Mouse (Mus musculus) forebrain, embryonic 10.5 days (tissue): Measurements from ENCODE around the gene Hydin. TPM values are rescaled to one million over a fixed set of nuclear protein-coding genes. Genes with fewer than 3 reads are reported as not detected.

Source experiments
- DNase-seq: peaks from one replicate; pipeline ENCODE4 v3.0.0-alpha.2; 2017; ENCODE audit warnings: low spot score; ENCODE audit errors: extremely low spot score
- H3K27ac ChIP-seq: fragments of 300-500 bp; sonication (generic); 2 replicates; pipeline ENCODE4 v1.5.1; 2016; ENCODE audit warnings: mild to moderate bottlenecking
- H3K27me3 ChIP-seq: fragments of 300-500 bp; sonication (generic); 2 replicates; pipeline ENCODE4 v1.6.1; 2016; ENCODE audit warnings: mild to moderate bottlenecking; ENCODE audit not compliant: poor library complexity, severe bottlenecking
- H3K36me3 ChIP-seq: fragments of 300-500 bp; sonication (generic); replicated peaks from 2 replicates; pipeline ENCODE4 v1.6.1; 2016; ENCODE audit warnings: mild to moderate bottlenecking, moderate library complexity
- H3K4me1 ChIP-seq: fragments of 300-500 bp; sonication (generic); 2 replicates; pipeline ENCODE4 v1.6.1; 2016
- H3K4me3 ChIP-seq: fragments of 300-500 bp; sonication (generic); 2 replicates; pipeline ENCODE4 v1.5.1; 2016; ENCODE audit warnings: mild to moderate bottlenecking, moderate library complexity
- H3K9me3 ChIP-seq: fragments of 300-500 bp; sonication (generic); 2 replicates; pipeline ENCODE4 v1.6.1; 2016; ENCODE audit warnings: mild to moderate bottlenecking, moderate library complexity
- WGBS: fragments of 180-500 bp; shearing (Covaris S2); methylation state at CpG from one replicate; pipeline ENCODE4 v1.1.7; 2016; 5-methylcytosine and 5-hydroxymethylcytosine counted together
- polyA plus RNA-seq: library from polyadenylated mRNA; unstranded; fragments of >200 nt; fragmentation: Nextera tagmentation; extraction: Ambion mirVana; gene quantifications from 2 replicates; pipeline ENCODE4 v1.2.1, GENCODE M21; 2016

Hydin gene
- polyA plus RNA-seq, 1 experiment from 2014 or later: 0.11 TPM

DNA sequence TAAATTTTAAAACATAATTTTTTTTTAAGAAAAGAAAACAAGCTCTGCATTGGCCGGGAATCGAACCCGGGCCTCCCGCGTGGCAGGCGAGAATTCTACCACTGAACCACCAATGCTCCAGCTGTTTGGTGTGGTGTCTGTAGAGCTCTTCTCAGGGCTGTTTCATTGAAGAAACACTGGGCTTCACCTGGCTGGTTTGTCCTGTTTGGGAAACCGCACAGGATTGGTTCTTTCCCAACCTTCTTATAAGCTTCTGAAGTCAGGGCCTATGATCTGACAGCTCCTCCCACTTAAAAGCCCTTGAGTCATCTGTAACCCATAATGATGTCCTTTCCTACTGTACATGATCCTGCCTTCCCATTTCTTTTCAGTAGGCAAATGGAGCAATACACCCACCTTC is 364.4 kb downstream of the Hydin start:
- H3K27me3 ChIP-seq: no peaks in the 10 kb centered on the region
- no peak overlapping the region for H3K27ac ChIP-seq
- no peaks in the 10 kb centered on the region for H3K4me1 ChIP-seq
- DNase-seq: no peak
- no peaks in the 10 kb centered on the region for H3K9me3 ChIP-seq
- H3K4me3 ChIP-seq: no peak overlapping the region
- 94% methylated on average over 7 of the region's 7 CpGs for WGBS
- peaks cover 46% of the 10 kb centered on the region for H3K36me3 ChIP-seq

GRCm38 (mm10) chr8:110633814-110634213 is 367.0 kb downstream of the Hydin start:
- Histone ChIP-seq H3K27ac (no peak overlapping the region), H3K36me3 (peaks cover 71% of the 10 kb centered on the region), H3K27me3 (no peaks in the 10 kb centered on the region), H3K4me3 (no peak overlapping the region), H3K4me1 (no peaks in the 10 kb centered on the region), H3K9me3 (no peaks in the 10 kb centered on the region)
- 88% methylated on average over 3 of the region's 3 CpGs for WGBS
- no peak for DNase-seq

- H3K36me3 ChIP-seq: peaks cover 71% of the 10 kb centered on the region
- WGBS: 94% methylated on average over 6 of the region's 6 CpGs
- no peak overlapping the region for H3K27ac ChIP-seq
- no peak overlapping the region for H3K4me3 ChIP-seq
- DNase-seq: no peak
- H3K27me3 ChIP-seq: no peaks in the 10 kb centered on the region
- H3K9me3 ChIP-seq: no peaks in the 10 kb centered on the region
- no peaks in the 10 kb centered on the region for H3K4me1 ChIP-seq
Measured at GRCm38 (mm10) chr8:110636182-110636581, 369.4 kb downstream of the Hydin start.

GRCm38 (mm10) chr8:110642331-110642730 is 375.6 kb downstream of the Hydin start:
- no peaks in the 10 kb centered on the region for H3K4me1 ChIP-seq
- WGBS: 94% methylated on average over 5 of the region's 5 CpGs
- peaks cover 64% of the 10 kb centered on the region for H3K36me3 ChIP-seq
- no peaks in the 10 kb centered on the region for H3K9me3 ChIP-seq
- no peak overlapping the region for H3K4me3 ChIP-seq
- H3K27me3 ChIP-seq: no peaks in the 10 kb centered on the region
- no peak for DNase-seq
- H3K27ac ChIP-seq: no peak overlapping the region

- no peaks in the 10 kb centered on the region for H3K4me1 ChIP-seq
- H3K9me3 ChIP-seq: no peaks in the 10 kb centered on the region
- no peaks in the 10 kb centered on the region for H3K27me3 ChIP-seq
- WGBS: 82% methylated on average over 4 of the region's 4 CpGs
- peaks cover 55% of the 10 kb centered on the region for H3K36me3 ChIP-seq
- H3K4me3 ChIP-seq: no peak overlapping the region
- no peak for DNase-seq
- H3K27ac ChIP-seq: no peak overlapping the region
Measured at GRCm38 (mm10) chr8:110643177-110643576, 376.4 kb downstream of the Hydin start.

- H3K27ac ChIP-seq: no peak overlapping the region
- peaks cover 56% of the 10 kb centered on the region for H3K36me3 ChIP-seq
- H3K4me1 ChIP-seq: no peaks in the 10 kb centered on the region
- DNase-seq: no peak
- H3K9me3 ChIP-seq: no peaks in the 10 kb centered on the region
- 87% methylated on average over 4 of the region's 4 CpGs for WGBS
- no peaks in the 10 kb centered on the region for H3K27me3 ChIP-seq
- no peak overlapping the region for H3K4me3 ChIP-seq
Measured at GRCm38 (mm10) chr8:110644422-110644821, 377.6 kb downstream of the Hydin start.

GRCm38 (mm10) chr8:110644901-110645300 is 378.1 kb downstream of the Hydin start:
- 89% methylated on average over 2 of the region's 2 CpGs for WGBS
- Histone ChIP-seq H3K27me3 (no peaks in the 10 kb centered on the region), H3K36me3 (peaks cover 61% of the 10 kb centered on the region)

DNA sequence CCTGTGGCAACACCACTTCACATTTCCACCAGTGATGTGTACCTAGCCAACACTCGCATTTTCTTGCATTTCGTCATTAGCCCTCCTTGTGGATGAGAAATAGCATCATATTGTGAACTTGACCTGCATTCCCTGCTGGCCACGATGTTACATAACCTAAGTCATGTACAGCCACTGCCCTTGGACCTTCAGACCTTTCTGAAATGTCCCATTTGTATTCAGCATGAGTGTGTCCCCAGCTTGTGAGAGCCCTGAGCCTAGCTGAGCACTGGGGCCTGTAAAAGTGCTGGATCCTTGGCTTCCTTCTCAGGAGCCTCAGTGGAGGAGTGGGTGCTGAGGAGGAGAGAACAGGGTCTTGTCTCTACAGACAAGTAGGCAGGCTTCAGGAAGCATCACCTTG is 378.6 kb downstream of the Hydin start:
- no peak overlapping the region for H3K27ac ChIP-seq
- H3K27me3 ChIP-seq: no peaks in the 10 kb centered on the region
- WGBS: 91% methylated on average over 3 of the region's 3 CpGs
- H3K9me3 ChIP-seq: no peaks in the 10 kb centered on the region
- H3K4me3 ChIP-seq: no peak overlapping the region
- no peaks in the 10 kb centered on the region for H3K4me1 ChIP-seq
- H3K36me3 ChIP-seq: peaks cover 64% of the 10 kb centered on the region
- no peak for DNase-seq

More at GRCm38 (mm10) chr8:110644901-110645300, 378.1 kb downstream of the Hydin start:
- DNase-seq: no peak
- Histone ChIP-seq H3K27ac (no peak overlapping the region), H3K4me3 (no peak overlapping the region), H3K9me3 (no peaks in the 10 kb centered on the region), H3K4me1 (no peaks in the 10 kb centered on the region)

GRCm38 (mm10) chr8:110646064-110646463 is 379.3 kb downstream of the Hydin start:
- DNase-seq: peak; percentile 57
- Histone ChIP-seq H3K36me3 (peaks cover 72% of the 10 kb centered on the region), H3K27ac (no peak overlapping the region), H3K9me3 (no peaks in the 10 kb centered on the region), H3K4me3 (no peak overlapping the region), H3K4me1 (no peaks in the 10 kb centered on the region), H3K27me3 (no peaks in the 10 kb centered on the region)
- WGBS: 44% methylated on average over 6 of the region's 6 CpGs

GRCm38 (mm10) chr8:110648577-110648976 is 381.8 kb downstream of the Hydin start:
- H3K27me3 ChIP-seq: no peaks in the 10 kb centered on the region
- 97% methylated on average over 3 of the region's 3 CpGs for WGBS
- H3K36me3 ChIP-seq: peaks cover 72% of the 10 kb centered on the region
- no peak overlapping the region for H3K27ac ChIP-seq
- no peaks in the 10 kb centered on the region for H3K4me1 ChIP-seq
- no peaks in the 10 kb centered on the region for H3K9me3 ChIP-seq
- no peak overlapping the region for H3K4me3 ChIP-seq
- DNase-seq: no peak

DNA sequence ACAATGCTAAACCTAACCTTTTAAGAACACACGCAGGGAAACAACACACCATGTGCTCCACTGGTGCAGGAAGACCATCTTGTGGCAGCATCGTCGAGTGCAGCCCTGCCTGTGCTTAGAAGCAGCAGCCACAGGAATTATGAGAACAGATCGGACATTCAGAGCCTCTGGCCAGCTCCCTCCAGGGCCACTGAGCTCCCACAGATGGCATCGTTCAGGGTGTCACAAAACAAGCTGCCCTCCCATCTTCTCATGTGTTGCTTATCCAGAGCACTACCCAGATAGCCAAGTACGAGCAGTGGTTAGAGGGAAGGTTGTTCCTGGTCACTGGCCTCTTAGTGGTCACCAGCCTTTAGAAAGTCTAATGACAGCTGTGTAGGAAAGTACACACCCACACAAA is 382.5 kb downstream of the Hydin start:
- Histone ChIP-seq H3K36me3 (peaks cover 71% of the 10 kb centered on the region), H3K27me3 (no peaks in the 10 kb centered on the region), H3K9me3 (no peaks in the 10 kb centered on the region), H3K4me1 (peaks cover 4% of the 10 kb centered on the region), H3K27ac (no peak overlapping the region), H3K4me3 (no peak overlapping the region)
- no peak for DNase-seq
- WGBS: 94% methylated on average over 6 of the region's 6 CpGs

DNA sequence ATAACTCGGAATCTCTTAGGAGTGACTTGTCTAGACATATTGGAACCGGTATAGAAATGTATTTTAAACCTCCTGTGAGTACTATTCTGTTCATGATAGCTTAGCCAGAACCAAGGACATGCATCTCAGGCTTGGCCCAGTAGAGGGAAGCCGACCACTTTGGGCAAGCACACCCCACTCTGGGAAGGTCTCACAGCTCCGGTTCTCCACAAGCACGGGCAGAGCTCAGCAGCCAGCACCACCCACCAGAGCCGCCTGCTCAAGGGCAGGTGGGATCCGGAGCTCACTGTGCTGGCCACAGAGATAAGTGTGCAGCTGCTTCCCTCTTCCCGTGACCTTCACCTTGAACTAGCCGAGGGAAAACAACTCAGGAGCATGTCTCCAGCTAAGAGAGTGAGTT is 384.1 kb downstream of the Hydin start:
- no peak for DNase-seq
- Histone ChIP-seq H3K4me1 (peaks cover 15% of the 10 kb centered on the region), H3K4me3 (no peak overlapping the region), H3K27ac (no peak overlapping the region), H3K36me3 (peaks cover 58% of the 10 kb centered on the region), H3K27me3 (no peaks in the 10 kb centered on the region), H3K9me3 (no peaks in the 10 kb centered on the region)
- WGBS: 90% methylated on average over 9 of the region's 9 CpGs

- peaks cover 58% of the 10 kb centered on the region for H3K36me3 ChIP-seq
- H3K4me3 ChIP-seq: no peak overlapping the region
- no peak overlapping the region for H3K27ac ChIP-seq
- no peaks in the 10 kb centered on the region for H3K27me3 ChIP-seq
- H3K4me1 ChIP-seq: peaks cover 15% of the 10 kb centered on the region
- no peak for DNase-seq
- H3K9me3 ChIP-seq: no peaks in the 10 kb centered on the region
- WGBS: 95% methylated on average over 4 of the region's 4 CpGs
Measured at GRCm38 (mm10) chr8:110651847-110652246, 385.1 kb downstream of the Hydin start.
